Mouse (Mus musculus) fat pad, adult 2 months (tissue): Measurements from ENCODE around the gene A430078G23Rik.
A peak's percentile ranks its signal among the peaks of the same experiment; 100 is the strongest.

Source experiments
- DNase-seq: peaks from one replicate; pipeline ENCODE4 v3.0.0-alpha.2; 2011; ENCODE audit warnings: low read depth, low spot score; ENCODE audit errors: extremely low read depth

Gene A430078G23Rik

DNA sequence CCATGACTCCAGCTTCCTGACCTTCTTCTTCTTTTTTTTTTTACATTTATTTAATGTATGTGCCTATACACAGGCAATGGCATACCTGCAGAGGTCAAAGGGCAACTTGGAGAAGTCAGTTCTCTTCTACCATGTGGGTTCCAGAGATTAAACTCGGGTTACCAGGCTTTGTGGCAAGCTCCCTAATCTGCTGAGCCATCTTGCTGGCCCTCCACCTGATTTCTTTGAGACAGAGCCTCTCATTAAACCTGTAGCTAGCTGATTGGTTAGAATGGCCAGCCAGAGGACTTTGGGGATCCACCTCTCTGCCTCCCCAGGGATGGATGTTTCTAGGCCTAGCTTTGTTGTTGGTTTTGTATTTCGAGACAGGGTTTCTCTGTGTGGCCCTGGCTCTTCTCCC, 57.9 kb downstream of the A430078G23Rik start:
- no peak for DNase-seq

- DNase-seq: peak; percentile 65
Observed at GRCm38 (mm10) chr8:3411901-3412301, 58.7 kb downstream of the A430078G23Rik start.

DNA sequence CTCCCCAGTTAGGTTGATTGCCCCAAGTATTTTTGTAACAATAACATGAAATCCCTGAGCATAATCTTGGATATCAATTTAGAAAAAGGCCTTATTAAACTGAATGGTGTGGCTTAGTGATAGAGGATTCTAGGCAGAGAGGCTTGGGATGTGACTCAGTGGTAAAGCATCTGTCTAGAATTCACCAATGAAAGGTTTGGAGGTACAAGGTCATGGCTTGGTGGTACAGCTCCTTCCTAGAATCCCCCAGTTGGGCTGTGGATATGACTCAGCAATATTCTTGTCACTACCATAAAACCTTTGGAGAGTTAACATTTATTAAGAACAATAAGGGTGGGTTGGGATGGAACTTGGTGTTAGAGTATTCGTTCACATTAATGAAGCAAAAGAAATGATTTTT, 59.6 kb downstream of the A430078G23Rik start:
- no peak for DNase-seq

DNA sequence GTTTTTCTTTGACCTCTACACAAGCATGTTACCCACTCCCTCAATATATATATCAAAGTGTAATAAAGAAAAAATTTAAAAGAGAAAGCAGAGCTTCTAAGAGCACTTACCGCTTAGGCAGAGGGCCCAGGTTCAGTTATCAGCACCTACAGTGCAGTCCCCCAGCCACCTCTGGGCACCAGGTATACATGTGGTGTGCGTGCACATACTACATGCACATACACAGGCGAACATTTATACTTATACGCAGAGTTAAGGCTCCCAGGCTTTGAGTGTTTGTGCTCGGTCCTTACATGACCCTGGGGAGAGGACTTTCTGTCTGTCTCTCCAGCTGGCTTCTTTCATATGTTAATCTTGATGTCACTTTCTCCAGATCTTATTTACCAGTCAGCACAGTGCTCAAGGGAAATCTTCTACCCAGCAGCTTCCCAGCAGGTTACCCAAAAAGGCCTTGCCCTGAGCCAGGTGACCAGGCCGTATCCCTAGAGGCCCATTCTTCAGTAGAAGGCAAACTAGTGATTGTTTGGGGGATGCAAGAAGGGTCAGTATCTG, 61.5 kb downstream of the A430078G23Rik start:
- DNase-seq: no peak

GRCm38 (mm10) chr8:3415259-3415658, 62.0 kb downstream of the A430078G23Rik start:
- no peak for DNase-seq

DNA sequence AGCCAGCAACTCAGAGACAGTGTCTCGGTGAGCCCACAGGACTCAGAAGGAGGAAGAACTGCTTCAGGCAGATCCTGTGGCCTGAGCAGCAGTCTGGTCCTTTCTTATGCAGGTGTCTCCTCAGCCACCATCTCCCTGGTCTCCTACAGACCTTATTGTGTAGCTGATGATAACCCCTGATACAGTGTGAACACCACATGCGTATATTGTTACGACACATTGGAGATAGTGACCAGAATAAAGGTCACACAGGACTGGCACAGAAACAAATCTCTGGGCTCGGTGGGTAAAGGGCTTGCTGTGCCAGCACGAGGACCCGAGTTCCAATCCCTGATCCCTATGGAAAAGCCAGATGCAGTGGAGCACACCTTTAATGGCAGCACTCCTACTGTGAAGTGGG, 62.4 kb downstream of the A430078G23Rik start:
- DNase-seq: no peak

- no peak for DNase-seq
Observed at GRCm38 (mm10) chr8:3416846-3417245, 63.6 kb downstream of the A430078G23Rik start.

DNA sequence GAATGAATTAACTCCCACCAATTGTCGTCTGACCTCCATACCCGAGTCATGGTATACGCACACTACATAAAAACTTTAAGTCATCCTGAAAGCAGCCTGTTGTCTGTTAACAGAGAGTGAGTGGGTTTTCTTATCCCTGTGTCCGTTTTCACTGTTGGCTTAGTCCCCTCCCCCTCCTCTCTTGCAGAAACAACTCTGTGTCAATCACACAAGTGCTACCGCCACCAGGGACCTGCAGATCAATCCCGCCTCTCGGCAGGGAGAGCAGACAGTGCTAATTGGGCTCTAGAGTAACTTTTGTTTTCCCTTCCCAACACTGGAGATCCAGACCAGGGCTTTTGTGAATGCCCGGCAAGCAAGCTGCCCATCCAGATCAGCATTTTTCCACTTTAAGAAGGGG, 64.2 kb downstream of the A430078G23Rik start:
- no peak for DNase-seq

DNA sequence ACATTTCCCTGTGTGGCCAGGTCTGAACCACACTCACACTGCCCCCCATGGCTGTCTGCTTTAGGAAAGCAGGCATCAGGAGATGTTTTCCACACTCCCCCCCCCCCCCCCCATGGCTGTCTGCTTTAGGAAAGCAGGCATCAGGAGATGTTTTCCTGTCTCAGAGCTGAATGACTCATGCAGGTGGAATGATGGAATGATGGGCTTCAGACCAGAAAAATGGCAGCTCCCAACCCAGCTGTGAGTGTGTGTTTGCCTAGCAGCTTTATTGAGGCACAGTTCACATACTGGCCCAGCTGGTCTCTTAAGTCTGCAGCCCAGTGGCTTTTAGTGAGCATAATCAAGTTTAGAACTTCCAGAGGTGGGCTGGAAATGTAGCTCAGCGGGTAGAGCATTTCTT, 64.9 kb downstream of the A430078G23Rik start:
- DNase-seq: no peak

- no peak for DNase-seq
Observed at GRCm38 (mm10) chr8:3420105-3420706, 67.0 kb downstream of the A430078G23Rik start.

DNA sequence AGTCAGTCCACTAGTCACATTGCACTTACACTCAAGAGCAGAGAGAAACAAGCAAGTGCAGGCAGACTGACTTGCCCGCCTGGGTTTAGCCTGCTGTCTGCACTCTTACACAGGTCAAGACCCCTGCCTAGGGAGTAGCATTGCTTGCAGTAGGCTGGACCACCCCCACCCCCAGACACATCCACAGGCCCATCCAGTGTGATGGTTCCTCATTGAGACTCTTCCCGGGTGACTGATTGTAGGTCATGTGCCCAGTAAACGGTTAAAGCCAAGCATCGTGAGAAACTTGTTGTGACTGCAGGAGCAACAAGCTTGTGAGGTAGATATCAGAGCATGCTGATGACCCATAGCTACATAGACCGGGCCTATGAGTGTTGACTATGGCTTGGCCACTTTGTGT, 68.3 kb downstream of the A430078G23Rik start:
- no peak for DNase-seq

DNA sequence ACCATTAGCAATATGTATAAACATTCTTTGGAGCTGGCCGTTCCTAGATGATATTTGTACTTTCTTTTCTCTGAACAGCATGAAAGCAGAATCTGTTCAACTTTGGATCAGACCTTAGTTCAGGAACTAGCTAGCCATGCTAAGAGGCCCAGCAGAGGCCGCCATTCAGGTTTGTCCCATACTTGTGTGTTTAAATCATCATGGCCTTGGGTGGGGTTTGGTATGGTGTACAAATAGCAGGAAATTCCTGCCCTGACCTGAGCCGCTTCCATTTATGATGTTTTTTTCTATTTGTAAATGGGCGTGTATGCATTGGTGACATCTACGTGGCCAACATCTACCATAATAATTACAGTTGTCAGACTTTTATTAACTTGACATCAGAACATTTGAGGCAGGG, 72.0 kb downstream of the A430078G23Rik start:
- no peak for DNase-seq

- no peak for DNase-seq
Observed at GRCm38 (mm10) chr8:3426211-3426610, 73.0 kb downstream of the A430078G23Rik start.

DNA sequence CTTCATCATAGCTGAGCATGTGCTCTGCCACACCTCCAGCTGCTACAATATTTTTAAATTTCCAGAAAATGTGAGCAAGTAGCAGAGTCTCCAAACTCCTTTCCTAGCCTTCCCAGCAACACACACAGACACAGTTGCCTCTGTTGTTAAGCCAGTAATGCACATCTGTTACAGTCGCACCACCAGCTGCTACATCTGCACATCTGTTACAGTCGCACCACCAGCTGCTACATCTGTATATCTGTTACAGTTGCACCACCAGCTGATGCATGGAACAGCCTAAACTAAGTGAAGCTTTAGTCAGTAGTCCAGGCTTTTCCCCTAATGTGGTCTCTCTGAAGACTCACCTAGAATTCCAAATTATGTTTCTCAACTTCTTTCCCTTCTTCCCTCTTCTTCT, 75.2 kb downstream of the A430078G23Rik start:
- DNase-seq: no peak

GRCm38 (mm10) chr8:3429966-3430365, 76.8 kb downstream of the A430078G23Rik start:
- DNase-seq: peak; percentile 59

DNA sequence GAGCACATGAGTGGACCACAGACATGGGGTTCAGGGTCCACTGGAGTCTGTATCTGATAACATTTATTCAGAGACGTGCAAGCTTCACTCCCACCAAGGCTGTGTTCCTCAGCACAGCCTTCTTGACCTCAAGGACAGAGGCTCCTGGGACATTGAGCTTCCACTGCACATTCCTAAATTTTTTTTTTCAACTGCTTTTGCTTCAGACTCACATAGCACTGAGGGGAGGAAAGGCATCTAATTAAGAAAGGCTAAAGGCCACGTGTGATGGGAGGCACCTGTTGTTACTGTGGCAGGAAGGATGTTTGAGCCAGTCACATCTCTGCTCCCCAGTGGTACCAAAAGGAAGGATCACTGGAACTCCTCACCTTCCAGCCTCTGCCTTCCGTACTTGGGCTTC, 77.9 kb downstream of the A430078G23Rik start:
- DNase-seq: no peak

DNA sequence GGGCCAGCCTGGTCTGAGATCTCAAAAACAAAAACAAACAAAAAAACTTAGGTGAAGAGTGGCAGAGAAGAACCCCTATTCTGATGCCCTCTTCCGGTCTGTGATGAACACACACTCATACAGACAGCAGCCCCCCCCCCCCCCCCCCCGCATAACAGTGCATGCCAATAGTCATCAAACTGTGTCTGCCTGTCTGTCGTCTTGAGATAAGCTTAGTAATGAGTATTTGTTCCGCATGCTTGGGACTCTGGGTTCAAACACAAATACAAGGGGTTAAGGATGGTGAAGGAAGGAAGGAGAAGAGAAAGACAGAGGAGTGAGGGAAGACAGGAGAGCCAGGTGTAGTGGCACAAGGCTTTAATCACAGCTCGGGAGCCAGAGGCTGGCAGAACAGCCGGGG, 83.3 kb downstream of the A430078G23Rik start:
- DNase-seq: no peak

DNA sequence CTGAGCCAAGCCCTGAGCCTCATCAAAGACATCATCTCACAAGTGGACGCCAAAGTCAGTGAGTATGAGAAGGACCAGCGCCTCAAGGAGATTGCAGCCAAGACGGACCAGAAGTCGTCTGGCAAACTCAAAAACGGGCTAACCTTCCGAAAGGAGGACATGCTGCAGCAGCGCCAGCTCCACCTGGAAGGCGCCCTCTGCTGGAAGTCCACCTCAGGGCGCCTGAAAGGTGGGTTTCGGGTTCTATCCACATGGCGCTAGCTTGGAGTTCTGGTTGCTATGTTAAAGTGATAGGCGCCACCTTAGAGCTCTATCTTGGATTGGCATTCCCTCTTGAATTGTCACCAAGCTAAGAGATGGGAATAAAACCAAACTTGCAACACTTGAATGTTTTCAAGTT, 86.3 kb downstream of the A430078G23Rik start:
- DNase-seq: no peak
